Mouse (Mus musculus) ES-E14 (cell line): ENCODE data around the gene Nceh1. TPM values are rescaled to one million over a fixed set of nuclear protein-coding genes. Genes with fewer than 3 reads are reported as not detected.

Experiments used
- DNase-seq: peaks from one replicate; pipeline ENCODE4 v3.0.0-alpha.2; 2013; ENCODE audit warnings: low read depth, low spot score
- H3K27ac ChIP-seq: 2 replicates; pipeline ENCODE4 v1.5.1; 2012; ENCODE audit warnings: low read depth, mild to moderate bottlenecking, low read length, moderate library complexity, mixed read lengths; ENCODE audit not compliant: poor library complexity, insufficient read depth, severe bottlenecking
- H3K36me3 ChIP-seq: 2 replicates; pipeline ENCODE4 v1.6.1; 2012; ENCODE audit warnings: mild to moderate bottlenecking, low read length, moderate library complexity, mixed read lengths; ENCODE audit not compliant: control insufficient read depth, poor library complexity, insufficient read depth, severe bottlenecking
- H3K4me1 ChIP-seq, 2 experiments: fragments of 150-350 bp in 1 of 2; sonication (generic) in 1 of 2; 2 replicates each; pipeline ENCODE4 v1.6.1; 2012; ENCODE audit warnings: low read length in 2 of 2, mild to moderate bottlenecking in 1 of 2, mixed read lengths in 1 of 2; ENCODE audit not compliant: control insufficient read depth in 2 of 2, insufficient read depth in 2 of 2, poor library complexity in 1 of 2
- H3K4me3 ChIP-seq, 2 experiments: fragments of 150-350 bp in 1 of 2; sonication (generic) in 1 of 2; 2 replicates each; pipeline ENCODE4 v1.5.1; 2012; ENCODE audit warnings: low read length in 2 of 2, low read depth in 1 of 2, mild to moderate bottlenecking in 1 of 2, mixed read lengths in 1 of 2; ENCODE audit not compliant: insufficient read depth in 1 of 2, poor library complexity in 1 of 2, severe bottlenecking in 1 of 2
- H3K9ac ChIP-seq: 2 replicates; pipeline ENCODE4 v1.6.1; 2012; ENCODE audit warnings: low read depth, mild to moderate bottlenecking, low read length, mixed read lengths; ENCODE audit not compliant: poor library complexity, insufficient read depth, severe bottlenecking
- H3K9me3 ChIP-seq: fragments of 150-350 bp; sonication (generic); 2 replicates; pipeline ENCODE4 v1.6.1; 2012; ENCODE audit warnings: low read depth, mild to moderate bottlenecking, low read length; ENCODE audit not compliant: control insufficient read depth, insufficient read depth
- CHD2 ChIP-seq: IDR thresholded peaks from 2 replicates; pipeline ENCODE4 v1.6.1; 2014; ENCODE audit warnings: mild to moderate bottlenecking, low read depth, low read length, inconsistent platforms
- HCFC1 ChIP-seq: IDR thresholded peaks from 2 replicates; pipeline ENCODE4 v1.6.1; 2012; ENCODE audit warnings: low read length, inconsistent platforms, borderline replicate concordance; ENCODE audit not compliant: insufficient read depth
- MAFK ChIP-seq: IDR thresholded peaks from 2 replicates; pipeline ENCODE4 v1.6.1; 2014; ENCODE audit warnings: mild to moderate bottlenecking, low read depth, low read length, inconsistent platforms; ENCODE audit not compliant: insufficient read depth
- ZC3H11A ChIP-seq: IDR thresholded peaks from 2 replicates; pipeline ENCODE4 v1.6.1; 2012; ENCODE audit warnings: low read depth, mild to moderate bottlenecking, inconsistent platforms, low read length, borderline replicate concordance
- ZNF384 ChIP-seq: IDR thresholded peaks from 2 replicates; pipeline ENCODE4 v1.6.1; 2012; ENCODE audit warnings: low read depth, low read length, inconsistent platforms
- in situ Hi-C, 2 experiments: fragments of 600-800 bp; cut with MboI; formaldehyde crosslinking; loops; one replicate each; pipeline ENCODE4 v1.15.1; 2025; ENCODE audit warnings: low sequenced_read_pairs in 2 of 2, inconsistent platforms in 1 of 2; ENCODE audit not compliant: unreplicated experiment in 2 of 2
- total RNA-seq: library from RNA; depleted of rRNA; stranded (reverse); fragments of 300-350 nt; gene quantifications from 2 replicates; pipeline ENCODE4 v1.2.3, GENCODE M21; 2012

The Nceh1 gene
- total RNA-seq, 1 experiment = 17.3 TPM

- no peaks in the 10 kb centered on the region for H3K9me3 ChIP-seq
- no peak for TF ChIP-seq CHD2
- no peak for TF ChIP-seq ZNF384
- no peak overlapping the region for H3K9ac ChIP-seq
- no peaks in the 10 kb centered on the region for H3K4me1 ChIP-seq
- no peak overlapping the region for H3K4me3 ChIP-seq
- in situ Hi-C loops = no loop called here
- DNase-seq = no peak
- no peak overlapping the region for H3K27ac ChIP-seq
- no peaks in the 10 kb centered on the region for H3K36me3 ChIP-seq
Measured at GRCm38 (mm10) chr3:27258461-27258860, 75.7 kb downstream of the Nceh1 start.

- Histone ChIP-seq H3K36me3 (no peaks in the 10 kb centered on the region), H3K9ac (no peak overlapping the region), H3K4me3 (no peak overlapping the region), H3K27ac (no peak overlapping the region), H3K9me3 (no peaks in the 10 kb centered on the region), H3K4me1 (no peaks in the 10 kb centered on the region)
- in situ Hi-C loops = no loop called here
- DNase-seq = no peak
- TF ChIP-seq ZNF384 = no peak
- TF ChIP-seq HCFC1 = no peak
- TF ChIP-seq ZC3H11A = no peak
- no peak for TF ChIP-seq MAFK
- TF ChIP-seq CHD2 = no peak
Measured at GRCm38 (mm10) chr3:27260393-27260792, 77.6 kb downstream of the Nceh1 start.

DNA sequence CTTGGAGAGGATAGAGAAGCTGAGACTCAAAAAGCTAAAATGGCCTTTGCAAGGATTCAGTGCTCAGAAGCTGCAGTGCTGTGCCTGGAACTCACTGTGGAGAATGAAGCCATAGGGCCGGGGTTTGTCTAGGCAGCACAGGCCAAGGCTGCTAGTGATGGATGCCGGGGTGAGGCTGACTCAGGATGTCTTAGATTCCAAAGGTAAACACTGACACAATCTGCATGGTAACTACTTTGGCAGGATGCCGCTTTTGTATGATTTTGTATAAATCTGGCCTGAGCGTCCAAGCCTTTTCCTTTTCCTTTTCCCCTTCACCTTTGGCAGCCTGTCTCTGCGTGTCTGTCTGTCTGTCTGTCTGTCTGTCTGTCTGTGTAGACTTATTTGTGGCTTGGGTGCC is 84.6 kb downstream of the Nceh1 start:
- in situ Hi-C loops = no loop called here
- Histone ChIP-seq H3K27ac (no peak overlapping the region), H3K4me3 (no peak overlapping the region), H3K36me3 (no peaks in the 10 kb centered on the region), H3K9ac (no peak overlapping the region), H3K4me1 (peaks cover 0 to 7% of the 10 kb centered on the region in 2 experiments; a peak in 1 of 4 replicates), H3K9me3 (no peaks in the 10 kb centered on the region)
- TF ChIP-seq HCFC1 = no peak
- no peak for DNase-seq

DNA sequence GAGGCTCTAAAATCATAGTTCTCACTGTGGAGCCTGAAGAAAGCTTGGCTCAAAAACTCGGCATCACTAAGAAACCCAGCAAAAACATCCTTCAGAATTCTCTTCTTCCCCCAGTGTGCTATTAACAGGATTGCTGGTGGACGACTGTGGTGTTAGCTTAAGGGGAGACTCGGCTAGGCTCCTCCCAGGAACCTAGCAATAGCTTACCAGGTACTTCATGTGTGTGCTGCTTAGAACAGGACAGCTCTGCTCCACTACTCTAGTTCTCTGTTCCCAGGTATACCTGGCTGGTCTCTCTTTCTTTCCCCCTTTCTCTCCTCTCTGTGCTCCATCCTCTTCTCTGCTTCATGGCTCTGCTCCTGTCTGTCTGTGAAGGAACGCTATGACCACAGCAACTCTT is 85.1 kb downstream of the Nceh1 start:
- peaks cover 0 to 7% of the 10 kb centered on the region in 2 experiments; a peak in 1 of 4 replicates for H3K4me1 ChIP-seq
- no peaks in the 10 kb centered on the region for H3K36me3 ChIP-seq
- no peak overlapping the region for H3K4me3 ChIP-seq
- H3K9ac ChIP-seq = no peak overlapping the region
- in situ Hi-C loops = no loop called here
- H3K27ac ChIP-seq = no peak overlapping the region
- TF ChIP-seq ZNF384 (no peak), ZC3H11A (no peak), MAFK (no peak), HCFC1 (no peak), CHD2 (no peak)
- DNase-seq = no peak
- no peaks in the 10 kb centered on the region for H3K9me3 ChIP-seq

GRCm38 (mm10) chr3:27269151-27269550 is 86.4 kb downstream of the Nceh1 start:
- Histone ChIP-seq H3K9ac (no peak overlapping the region), H3K36me3 (no peaks in the 10 kb centered on the region), H3K27ac (no peak overlapping the region), H3K4me1 (peaks cover 0 to 7% of the 10 kb centered on the region in 2 experiments; a peak in 1 of 4 replicates), H3K4me3 (no peak overlapping the region), H3K9me3 (no peaks in the 10 kb centered on the region)
- no peak for DNase-seq
- no peak for TF ChIP-seq CHD2
- TF ChIP-seq MAFK = no peak
- TF ChIP-seq ZNF384 = no peak
- no peak for TF ChIP-seq HCFC1
- TF ChIP-seq ZC3H11A = no peak
- in situ Hi-C loops = no loop called here
